Mouse (Mus musculus) cerebellum, postnatal 4 days (tissue): ENCODE results near the gene Pmm1.
"Not testable (repeated sequence)": the region's sequence is repeated elsewhere in the genome, so short reads cannot be mapped to it uniquely, and the experiment has no call there.

Source experiments
- DNase-seq, 2 experiments: peaks; one replicate each; pipeline ENCODE4 v3.0.0; 2022; ENCODE audit warnings: low spot score in 2 of 2, mixed read lengths in 1 of 2

The Pmm1 gene

DNA sequence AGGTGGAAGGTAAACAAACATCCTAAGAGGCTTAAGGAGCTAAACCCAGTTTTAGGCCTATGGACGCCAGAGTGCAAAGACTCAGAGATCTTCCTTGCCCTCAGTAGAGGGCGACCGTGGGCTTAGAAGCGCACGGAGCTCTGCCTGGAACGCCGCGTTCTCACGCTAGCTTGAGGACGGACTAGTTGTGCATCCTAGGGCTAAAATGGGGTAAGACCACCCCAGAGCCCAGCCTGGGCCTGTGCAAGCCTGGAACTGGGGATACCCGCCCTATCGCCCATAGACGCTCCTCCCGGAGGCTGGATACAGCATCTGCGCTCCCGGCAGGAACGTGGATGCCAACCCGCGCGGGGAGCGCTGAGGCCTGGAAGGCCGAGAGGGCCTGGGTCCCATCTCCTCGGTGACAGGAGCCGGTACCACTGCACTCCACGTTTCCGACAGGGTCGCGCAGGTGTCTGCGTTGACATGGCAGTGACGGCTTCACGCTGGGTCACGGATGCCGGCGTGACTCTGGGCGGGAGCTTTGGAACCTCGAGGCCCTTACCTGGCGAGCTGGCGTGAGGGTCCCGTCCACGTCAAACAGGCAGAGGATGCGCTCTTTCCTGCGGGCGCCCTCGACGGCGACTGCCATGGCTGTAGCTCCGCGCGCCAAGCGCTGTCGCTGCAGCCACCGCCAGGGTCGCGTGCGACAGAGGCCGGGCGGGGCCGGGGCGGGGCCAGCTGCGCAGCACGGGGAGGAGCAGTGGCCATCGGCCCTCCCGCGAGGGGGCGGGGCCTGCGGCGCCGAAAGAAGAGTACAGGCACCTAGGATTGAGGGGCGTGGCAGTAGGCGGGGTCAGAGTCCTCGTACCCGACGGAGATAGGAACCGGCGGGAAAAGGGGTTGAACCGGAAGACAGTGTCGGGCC, at the start of gene Pmm1:
TSS of gene Pmm1 (minus strand) at position 760 of the 907 bp plus-strand sequence.
- DNase-seq, result peak; percentile 85 to 96

GRCm38 (mm10) chr15:82004257-82004656, 43.5 kb upstream of the Pmm1 start:
- no peak for DNase-seq

DNA sequence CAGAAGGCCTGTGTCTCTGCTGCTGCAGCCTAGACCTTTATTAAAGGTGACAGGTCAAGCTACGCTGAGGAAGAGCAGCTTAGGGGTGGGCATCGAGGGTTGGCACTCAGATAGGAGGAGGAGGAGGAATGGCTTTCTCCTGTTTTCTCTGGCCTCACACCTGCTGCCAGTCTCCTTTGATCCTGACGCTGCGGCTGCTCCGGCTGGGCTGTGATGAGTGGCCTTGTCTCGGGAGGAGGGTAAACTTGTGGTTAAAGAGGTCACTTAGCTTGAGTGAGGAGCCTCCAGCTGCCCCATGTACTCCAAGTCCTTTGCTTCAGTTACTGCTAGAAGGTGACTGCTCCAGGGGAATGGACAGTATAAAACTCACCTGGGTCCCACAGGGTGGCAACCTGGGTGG, 33.3 kb upstream of the Pmm1 start:
- no peak for DNase-seq

GRCm38 (mm10) chr15:81990549-81990948, 29.8 kb upstream of the Pmm1 start:
- DNase-seq, result no peak

DNA sequence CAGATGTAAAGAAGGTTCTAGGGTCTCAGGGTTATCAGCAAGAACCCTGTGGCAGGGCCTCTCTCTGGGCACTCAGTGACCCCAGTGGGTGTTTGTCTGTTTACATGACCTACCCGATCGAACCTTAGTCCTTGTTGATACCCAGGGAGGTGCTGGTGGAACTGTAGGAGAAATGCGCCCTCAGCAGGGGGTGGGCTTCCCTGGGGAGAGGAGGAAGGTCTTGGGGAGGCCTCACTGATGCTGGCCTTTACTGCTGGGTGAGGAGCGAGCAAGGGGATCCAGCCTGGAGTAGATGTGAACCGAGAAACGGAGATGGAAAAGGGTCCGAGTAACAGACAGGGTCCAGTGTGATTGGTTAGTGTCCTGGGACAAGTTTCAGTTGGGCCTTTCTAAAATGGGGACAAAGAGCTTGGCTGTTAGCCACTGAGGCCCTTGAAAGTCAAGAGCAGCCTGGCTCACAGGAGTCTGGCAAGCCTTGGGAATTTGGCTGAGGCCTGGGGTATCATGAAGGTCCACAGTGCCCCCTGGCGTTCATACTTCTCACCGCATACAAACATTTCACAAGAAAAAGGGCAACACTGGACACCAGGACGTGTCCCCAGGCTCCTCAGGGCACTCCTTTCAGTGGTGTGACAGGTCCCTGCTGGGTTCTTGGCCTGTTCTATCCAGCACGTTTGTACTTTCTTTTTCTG, 28.8 kb upstream of the Pmm1 start:
- DNase-seq, result peak; percentile 73 to 90

DNA sequence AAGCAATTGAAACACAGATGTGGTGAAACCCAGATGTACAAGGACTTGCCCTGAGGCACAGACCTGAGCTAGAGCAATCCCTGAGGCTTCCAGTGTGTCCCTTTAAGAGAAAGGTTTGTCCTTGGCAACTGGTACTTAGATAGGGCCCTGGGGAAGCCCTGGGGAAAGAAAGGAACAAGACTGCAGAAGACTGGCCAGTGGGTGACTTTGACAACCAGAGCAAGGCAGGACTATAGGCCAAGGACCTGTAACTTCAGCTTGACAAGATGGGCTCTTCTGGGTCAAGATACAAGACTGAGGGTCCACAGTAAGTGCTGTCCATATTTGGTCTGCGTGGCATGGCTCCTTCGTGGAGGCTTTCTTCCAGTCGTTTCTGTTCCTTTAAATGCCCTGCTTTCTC, 26.9 kb upstream of the Pmm1 start, which contains the start of gene Xrcc6:
TSS of gene Xrcc6 (plus strand) at position 190 of the 400 bp plus-strand sequence.
- no peak for DNase-seq

DNA sequence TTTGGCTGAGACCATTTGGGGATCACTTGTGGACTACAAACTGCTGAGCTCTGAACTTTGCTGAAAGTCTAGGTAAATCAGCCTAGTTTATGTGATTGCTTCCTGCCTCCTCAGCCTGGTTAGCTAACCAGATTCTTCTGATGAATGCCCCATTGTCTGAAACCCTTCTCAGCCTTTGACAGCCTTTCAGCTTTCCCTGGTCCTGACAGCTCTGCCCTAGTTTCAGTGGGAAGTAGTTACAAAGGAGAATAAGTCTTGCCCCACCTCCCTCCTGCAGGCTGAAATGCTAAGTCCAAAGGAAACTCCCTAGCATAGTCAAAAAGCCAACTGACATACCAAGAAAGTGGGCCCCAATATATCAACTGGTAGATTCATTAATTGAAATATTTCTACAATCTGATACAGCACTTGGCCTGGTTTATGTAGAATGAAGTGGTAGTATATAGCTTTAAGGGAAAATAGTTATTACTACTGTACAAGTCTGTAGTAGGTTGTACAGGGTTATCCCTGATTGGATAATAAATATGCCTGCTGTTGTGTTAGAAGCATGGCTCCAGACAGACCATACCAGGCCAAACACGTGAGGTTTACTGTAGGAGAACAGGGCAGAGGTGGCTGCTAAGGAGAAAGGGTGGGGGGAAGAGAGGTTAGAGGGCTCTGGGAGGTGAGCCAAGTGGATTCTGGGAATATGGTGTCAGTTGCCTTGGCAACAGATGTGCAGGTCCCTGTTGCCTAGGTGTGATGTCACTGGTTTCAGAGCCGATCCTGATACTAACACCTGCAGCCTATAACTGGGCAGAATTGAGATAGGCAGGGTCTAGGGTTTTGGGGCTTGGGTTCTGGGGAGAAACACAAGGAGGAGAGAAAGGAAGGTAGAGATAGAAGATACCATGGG, 24.8 kb upstream of the Pmm1 start:
- DNase-seq, result no peak

GRCm38 (mm10) chr15:81982173-81982572, 21.4 kb upstream of the Pmm1 start:
- no peak for DNase-seq

DNA sequence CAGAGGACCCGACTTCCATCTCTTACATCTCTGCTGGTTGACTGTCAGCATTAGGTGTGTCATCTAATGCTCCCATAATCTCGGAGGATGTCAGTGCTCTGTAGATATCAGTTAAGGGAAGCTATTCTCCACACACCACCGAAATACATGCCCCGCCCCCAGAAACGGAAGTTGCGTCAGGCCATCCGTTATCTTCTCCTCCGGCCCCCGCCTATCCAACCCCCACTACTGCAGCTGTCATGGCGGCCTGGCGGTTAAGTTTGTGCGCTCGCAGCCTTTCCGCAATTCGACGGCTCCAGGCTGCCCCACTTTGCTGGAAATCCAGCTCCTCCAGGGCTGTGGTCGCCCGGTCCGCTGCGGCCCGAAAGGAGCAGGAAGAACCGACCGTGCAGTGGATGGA, 19.6 kb upstream of the Pmm1 start, which contains the start of gene 1700029P11Rik:
TSS of gene 1700029P11Rik (plus strand) at position 220 of the 400 bp plus-strand sequence.
- DNase-seq, result no peak

GRCm38 (mm10) chr15:81975156-81975555, 14.4 kb upstream of the Pmm1 start:
- not testable (repeated sequence) for DNase-seq

GRCm38 (mm10) chr15:81970498-81970897, 9.8 kb upstream of the Pmm1 start:
- not testable (repeated sequence) for DNase-seq

DNA sequence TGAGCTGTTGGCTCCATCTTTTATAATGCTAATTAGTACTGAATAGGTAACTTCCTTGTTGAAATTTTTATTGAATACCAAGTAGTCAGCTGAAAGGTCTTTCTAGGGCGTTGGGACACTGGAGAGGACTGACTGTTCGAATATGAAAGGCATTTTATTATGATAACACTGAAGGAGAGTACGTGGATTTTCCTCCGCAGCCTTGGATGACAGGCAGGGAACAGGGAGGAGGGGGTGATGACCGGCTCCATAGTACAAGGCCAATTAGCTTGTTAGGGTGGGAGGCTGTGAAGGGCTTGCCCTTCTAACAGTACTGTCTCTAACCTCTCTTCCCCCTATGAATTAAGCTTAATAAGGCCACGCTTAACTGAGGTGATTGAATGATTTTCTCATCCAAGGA, 8.9 kb upstream of the Pmm1 start:
- DNase-seq, result not testable (repeated sequence)

DNA sequence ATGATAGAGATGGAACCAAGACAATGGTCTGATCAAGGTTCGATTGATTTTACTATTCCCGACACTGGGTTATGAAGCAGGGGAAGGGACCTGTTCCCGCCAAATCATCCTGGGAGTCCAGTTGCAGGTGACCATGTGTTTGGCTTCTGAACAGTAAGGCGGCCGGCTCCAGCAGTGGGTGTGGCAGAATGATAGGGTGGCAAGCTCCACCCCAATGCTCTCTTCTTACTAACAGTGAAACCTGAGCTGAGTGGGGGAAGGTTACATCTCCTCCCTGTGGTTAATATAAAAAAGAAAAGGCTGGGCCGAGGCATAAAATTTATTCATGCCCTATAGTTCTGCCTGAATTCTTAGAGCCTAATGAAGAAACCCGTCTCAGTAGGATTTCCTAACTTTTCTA, 8.4 kb upstream of the Pmm1 start:
- no peak for DNase-seq

GRCm38 (mm10) chr15:81968447-81968846, 7.7 kb upstream of the Pmm1 start:
- no peak for DNase-seq

- no peak for DNase-seq
These were observed 7.1 kb upstream of the Pmm1 start for GRCm38 (mm10) chr15:81967821-81968220.

- no peak for DNase-seq
These were observed 5.5 kb upstream of the Pmm1 start for GRCm38 (mm10) chr15:81966062-81966829.

GRCm38 (mm10) chr15:81964980-81965545, 4.3 kb upstream of the Pmm1 start:
- DNase-seq, result no peak

- DNase-seq, result no peak
These were observed 3.5 kb upstream of the Pmm1 start for GRCm38 (mm10) chr15:81964262-81964661.

- DNase-seq, result no peak
These were observed 335 bp upstream of the Pmm1 start for GRCm38 (mm10) chr15:81961078-81961451.

DNA sequence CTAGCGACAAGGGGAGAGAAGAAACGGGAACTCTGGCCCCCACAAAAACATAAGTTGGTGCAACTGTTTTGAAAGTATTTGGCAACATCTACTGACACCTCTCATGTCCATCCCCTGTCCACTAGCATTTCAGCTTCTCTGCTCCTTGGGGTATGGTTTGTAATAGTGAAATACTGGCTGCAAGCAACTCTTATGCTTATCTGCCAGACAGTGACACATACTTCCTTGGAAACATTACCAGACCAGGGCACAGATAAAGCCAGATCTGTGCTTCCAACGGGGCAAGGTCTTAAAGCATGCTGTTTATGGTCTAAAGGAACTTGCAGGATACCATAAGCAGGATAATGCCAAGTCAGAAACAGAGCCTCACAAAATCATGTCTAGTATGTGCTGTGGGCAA, 1.8 kb downstream of the Pmm1 start:
- DNase-seq, result no peak

- DNase-seq, result no peak
These were observed 3.1 kb downstream of the Pmm1 start for GRCm38 (mm10) chr15:81957598-81957997.
